Mouse (Mus musculus) G1E-ER4 (cell line): ENCODE results near the gene Ropn1l. TPM values are rescaled to one million over a fixed set of nuclear protein-coding genes. Genes with fewer than 3 reads are reported as not detected.

Source experiments
- GATA1 ChIP-seq: IDR thresholded peaks from one replicate; pipeline ENCODE4 v1.8.0; 2012; ENCODE audit warnings: low read length, inconsistent platforms
- polyA plus RNA-seq: library from polyadenylated mRNA; stranded (reverse); fragments of >175 nt; gene quantifications from 2 replicates; pipeline ENCODE4 v1.2.3, GENCODE M21; 2012

Ropn1l gene
- polyA plus RNA-seq, 1 experiment: 1.0 TPM

DNA sequence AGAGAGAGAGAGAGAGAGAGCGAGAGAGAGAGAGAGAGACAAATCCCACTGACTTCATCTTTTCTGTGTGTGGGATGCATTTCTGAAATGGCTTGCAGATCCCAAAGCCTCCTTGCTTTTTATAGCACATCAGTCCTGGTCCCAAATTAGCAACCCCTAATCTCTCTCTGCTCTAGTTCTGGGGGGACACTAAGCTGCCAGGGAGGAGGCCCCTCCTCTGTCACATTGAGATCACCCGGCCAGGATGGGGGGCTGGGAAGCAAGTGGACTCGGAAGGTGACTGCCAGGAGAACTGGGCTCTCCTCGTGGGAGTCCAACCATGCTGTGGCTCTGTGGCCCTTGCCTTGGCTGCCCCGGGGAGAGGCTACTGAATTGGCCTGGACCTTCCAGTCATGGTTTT lies 56.8 kb downstream of the Ropn1l start:
- no peak for TF ChIP-seq GATA1

DNA sequence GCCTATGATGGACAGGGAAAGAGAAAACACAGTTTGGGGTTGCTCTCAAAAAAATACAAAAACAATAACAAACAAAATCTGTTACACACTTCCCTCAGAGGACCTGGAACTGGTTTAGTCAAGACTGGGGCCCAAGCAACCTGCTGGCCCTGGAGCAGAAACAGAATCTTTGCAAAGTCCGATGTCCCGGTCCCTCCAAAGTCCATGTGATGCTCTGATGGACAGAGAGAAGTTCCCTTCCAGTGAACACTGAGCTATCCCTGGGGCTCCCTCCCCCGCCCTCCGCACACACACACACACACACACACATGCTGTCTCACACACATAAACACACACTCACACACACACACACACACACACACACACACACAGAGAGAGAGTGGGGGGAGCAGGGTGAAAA lies 57.6 kb downstream of the Ropn1l start:
- no peak for TF ChIP-seq GATA1

DNA sequence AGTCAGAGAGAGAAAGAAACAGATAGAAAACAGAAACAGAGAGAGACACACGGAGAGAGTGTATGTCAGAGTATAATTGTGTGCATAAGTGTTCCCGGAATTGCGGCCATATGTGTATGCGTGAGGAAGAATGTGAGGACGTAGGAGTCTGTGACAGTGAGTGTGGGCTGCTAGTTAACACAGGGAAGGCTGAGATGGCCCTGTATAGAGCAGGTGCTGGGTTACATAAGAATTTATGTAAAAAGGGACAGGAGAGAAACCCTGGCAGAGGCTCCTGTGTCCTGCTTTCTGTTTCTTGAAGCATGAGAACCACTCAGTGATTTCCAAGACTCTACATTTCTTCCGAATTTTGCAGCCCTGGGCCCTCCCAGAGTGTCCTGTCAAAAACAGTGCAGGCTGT lies 60.1 kb downstream of the Ropn1l start:
- TF ChIP-seq GATA1: no peak

DNA sequence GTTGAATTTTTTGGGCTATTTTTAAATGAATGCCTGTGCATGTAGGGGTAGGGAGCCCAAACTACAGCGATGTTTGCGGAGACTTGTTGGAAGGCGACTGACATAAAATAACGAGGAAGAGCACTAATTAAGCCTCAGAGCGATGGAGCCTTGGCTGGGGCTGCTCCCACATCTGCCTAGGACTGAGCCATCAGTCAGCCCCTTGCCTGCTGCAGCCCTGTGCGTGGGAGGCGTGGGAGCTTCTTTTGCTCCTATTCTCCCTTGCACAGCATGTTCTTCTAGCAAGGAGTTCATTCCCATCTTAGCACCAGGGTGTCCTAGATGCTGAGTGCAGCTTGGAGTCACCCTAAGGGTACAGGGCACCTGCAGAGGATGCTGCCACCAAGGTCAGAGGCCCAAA lies 60.8 kb downstream of the Ropn1l start:
- no peak for TF ChIP-seq GATA1

DNA sequence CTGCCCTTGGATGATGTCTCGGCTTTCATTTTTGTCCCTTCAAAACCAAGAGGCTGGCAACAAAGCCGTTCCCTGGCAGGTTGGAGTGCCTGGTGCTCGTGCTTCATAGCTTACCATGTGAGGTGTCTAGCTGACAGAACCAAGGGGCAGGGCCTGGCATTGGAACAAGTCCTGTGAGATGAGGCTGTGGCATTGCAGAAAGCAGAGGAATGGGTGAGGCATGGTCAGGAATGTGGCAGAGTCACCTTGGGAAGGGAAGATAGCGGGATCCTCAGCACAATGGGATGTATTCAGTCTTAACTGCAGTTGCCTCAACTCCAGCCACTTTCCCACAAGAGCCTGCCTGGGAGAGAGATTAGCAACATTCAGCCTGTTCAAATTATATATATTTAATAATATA lies 61.4 kb downstream of the Ropn1l start:
- no peak for TF ChIP-seq GATA1

Other genes with a start within 250 kb of the Ropn1l start
- not detected in 2 replicates for gene Dap, start 229.4 kb downstream of the Ropn1l start, polyA plus RNA-seq
- gene Ankrd33b, start 86.0 kb downstream of the Ropn1l start, polyA plus RNA-seq: not detected in 2 replicates
- gene March6, start 77.3 kb upstream of the Ropn1l start, polyA plus RNA-seq: 73.7 and 91.4 TPM in 2 replicates
- not detected in 2 replicates for gene Cmbl, start 111.7 kb upstream of the Ropn1l start, polyA plus RNA-seq
- gene Cct5, start 148.1 kb upstream of the Ropn1l start, polyA plus RNA-seq: 42.2 and 46.0 TPM in 2 replicates
- 3.7 and 3.9 TPM in 2 replicates for gene Fam173b, start 148.1 kb upstream of the Ropn1l start, polyA plus RNA-seq